Mouse (Mus musculus) C2C12 (cell line): ENCODE results near the gene Pla2g2d. TPM values are rescaled to one million over a fixed set of nuclear protein-coding genes. Genes with fewer than 3 reads are reported as not detected.

Experiments used
- H3K27me3 ChIP-seq: one replicate; pipeline ENCODE4 v1.6.1; 2011; ENCODE audit not compliant: control insufficient read depth, insufficient read depth, insufficient read length
- H3K36me3 ChIP-seq: one replicate; pipeline ENCODE4 v1.6.1; 2011; ENCODE audit not compliant: control insufficient read depth, insufficient read depth
- H3K4me3 ChIP-seq: one replicate; pipeline ENCODE4 v1.5.1; 2011; ENCODE audit warnings: mild to moderate bottlenecking, control low read depth; ENCODE audit not compliant: poor library complexity, insufficient read depth, severe bottlenecking
- H3K79me2 ChIP-seq: one replicate; pipeline ENCODE4 v1.6.1; 2011; ENCODE audit not compliant: control insufficient read depth, insufficient read depth
- H3K79me3 ChIP-seq: one replicate; pipeline ENCODE4 v1.6.1; 2011; ENCODE audit warnings: low read depth, control low read depth
- H3ac ChIP-seq: one replicate; pipeline ENCODE3; 2011; ENCODE audit warnings: low read depth; ENCODE audit not compliant: control insufficient read depth, insufficient read length
- CEBPB ChIP-seq: IDR thresholded peaks from one replicate; pipeline ENCODE4 v1.6.1; 2011; ENCODE audit warnings: low read depth, mild to moderate bottlenecking, control low read depth, moderate library complexity
- CTCF ChIP-seq: IDR thresholded peaks from one replicate; pipeline ENCODE4 v1.5.1; 2011; ENCODE audit not compliant: control insufficient read depth, insufficient read depth, insufficient read length
- FOSL1 ChIP-seq: IDR thresholded peaks from one replicate; pipeline ENCODE4 v1.8.0; 2011; ENCODE audit warnings: mild to moderate bottlenecking, low read length; ENCODE audit not compliant: poor library complexity, insufficient read depth, severe bottlenecking
- MAX ChIP-seq: IDR thresholded peaks from one replicate; pipeline ENCODE4 v1.6.1; 2011; ENCODE audit warnings: mild to moderate bottlenecking, control low read depth
- MYOD1 ChIP-seq: IDR thresholded peaks from one replicate; pipeline ENCODE4 v1.6.1; 2011; ENCODE audit warnings: low read depth; ENCODE audit not compliant: control insufficient read depth, insufficient read length
- MYOG ChIP-seq: IDR thresholded peaks from one replicate; pipeline ENCODE4 v1.6.1; 2011; ENCODE audit not compliant: control insufficient read depth, insufficient read length; ENCODE audit errors: extremely low read depth
- USF1 ChIP-seq: IDR thresholded peaks from one replicate; pipeline ENCODE4 v1.6.1; 2011; ENCODE audit warnings: low read depth, mild to moderate bottlenecking, control low read depth, moderate library complexity
- polyA plus RNA-seq: library from polyadenylated mRNA; unstranded; fragments of >200 nt; fragmentation: generic; extraction: Trizol; gene quantifications from one replicate; pipeline ENCODE4 v1.2.1, GENCODE M21; 2012; ENCODE audit warnings: missing spikeins

The Pla2g2d gene
- polyA plus RNA-seq, 1 experiment, result not detected

GRCm38 (mm10) chr4:138794344-138794743, 18.8 kb downstream of the Pla2g2d start:
- TF ChIP-seq MYOD1 (no peak), USF1 (no peak), MAX (no peak), CTCF (no peak), MYOG (no peak), CEBPB (no peak), FOSL1 (no peak)

GRCm38 (mm10) chr4:138796513-138797216, 21.1 kb downstream of the Pla2g2d start:
- no peaks in the 10 kb centered on the region for H3K79me3 ChIP-seq
- no peaks in the 10 kb centered on the region for H3K79me2 ChIP-seq
- no peaks in the 10 kb centered on the region for H3K36me3 ChIP-seq
- peaks cover 24% of the 10 kb centered on the region for H3K27me3 ChIP-seq
- TF ChIP-seq MYOD1 (no peak), MYOG (no peak), CTCF (no peak), USF1 (no peak), MAX (no peak), FOSL1 (no peak), CEBPB (no peak)
- no peak overlapping the region for H3K4me3 ChIP-seq
- no peak overlapping the region for H3ac ChIP-seq

More at GRCm38 (mm10) chr4:138794344-138794743, 18.8 kb downstream of the Pla2g2d start:
- Histone ChIP-seq H3K79me3 (no peaks in the 10 kb centered on the region), H3K27me3 (peaks cover 19% of the 10 kb centered on the region), H3K36me3 (no peaks in the 10 kb centered on the region), H3K79me2 (no peaks in the 10 kb centered on the region), H3ac (no peak overlapping the region), H3K4me3 (no peak overlapping the region)

- no peaks in the 10 kb centered on the region for H3K36me3 ChIP-seq
- no peak for TF ChIP-seq MYOG
- no peak for TF ChIP-seq MYOD1
- no peak for TF ChIP-seq MAX
- TF ChIP-seq CTCF, result no peak
- no peak for TF ChIP-seq USF1
- no peak for TF ChIP-seq CEBPB
- TF ChIP-seq FOSL1, result no peak
- H3K79me3 ChIP-seq, result no peaks in the 10 kb centered on the region
These were observed 21.7 kb downstream of the Pla2g2d start for GRCm38 (mm10) chr4:138797217-138797570.

GRCm38 (mm10) chr4:138800134-138800744, 24.7 kb downstream of the Pla2g2d start:
- Histone ChIP-seq H3K36me3 (no peaks in the 10 kb centered on the region), H3K27me3 (peaks cover 18% of the 10 kb centered on the region), H3K79me2 (no peaks in the 10 kb centered on the region), H3K4me3 (no peak overlapping the region), H3K79me3 (no peaks in the 10 kb centered on the region), H3ac (no peak overlapping the region)
- TF ChIP-seq FOSL1, result no peak

More at GRCm38 (mm10) chr4:138797217-138797570, 21.7 kb downstream of the Pla2g2d start:
- H3K4me3 ChIP-seq, result no peak overlapping the region
- H3K79me2 ChIP-seq, result no peaks in the 10 kb centered on the region
- no peak overlapping the region for H3ac ChIP-seq
- H3K27me3 ChIP-seq, result peaks cover 24% of the 10 kb centered on the region

GRCm38 (mm10) chr4:138801631-138802030, 26.1 kb downstream of the Pla2g2d start:
- Histone ChIP-seq H3K79me3 (no peaks in the 10 kb centered on the region), H3K79me2 (no peaks in the 10 kb centered on the region), H3K4me3 (no peak overlapping the region), H3K36me3 (no peaks in the 10 kb centered on the region), H3ac (no peak overlapping the region), H3K27me3 (peaks cover 20% of the 10 kb centered on the region)
- TF ChIP-seq USF1 (no peak), CEBPB (no peak), MYOD1 (no peak), CTCF (no peak), MYOG (no peak), FOSL1 (no peak), MAX (no peak)

GRCm38 (mm10) chr4:138802917-138803316, 27.4 kb downstream of the Pla2g2d start:
- TF ChIP-seq FOSL1, result no peak
- no peak for TF ChIP-seq USF1
- TF ChIP-seq MYOG, result no peak
- no peak for TF ChIP-seq MYOD1
- no peak for TF ChIP-seq MAX
- no peak for TF ChIP-seq CEBPB
- TF ChIP-seq CTCF, result no peak
- Histone ChIP-seq H3K4me3 (no peak overlapping the region), H3K36me3 (no peaks in the 10 kb centered on the region), H3K79me3 (no peaks in the 10 kb centered on the region), H3ac (no peak overlapping the region), H3K27me3 (peaks cover 14% of the 10 kb centered on the region), H3K79me2 (no peaks in the 10 kb centered on the region)
